Mouse (Mus musculus) myocyte (in vitro differentiated cells): Measurements from ENCODE around the gene Ppp1r32.

Experiments
- CEBPB ChIP-seq: IDR thresholded peaks from 2 replicates; pipeline ENCODE4 v1.6.1; 2011; ENCODE audit warnings: mild to moderate bottlenecking, moderate library complexity; ENCODE audit not compliant: poor library complexity, insufficient read depth, severe bottlenecking
- E2F4 ChIP-seq: IDR thresholded peaks from one replicate; pipeline ENCODE4 v1.6.1; 2011; ENCODE audit warnings: mild to moderate bottlenecking, control low read depth, moderate library complexity; ENCODE audit not compliant: insufficient read depth
- MAX ChIP-seq: IDR thresholded peaks from one replicate; pipeline ENCODE4 v1.6.1; 2011; ENCODE audit warnings: low read depth, mild to moderate bottlenecking, control low read depth
- POLR2A ChIP-seq: IDR thresholded peaks from one replicate; pipeline ENCODE4 v1.6.1; 2011; ENCODE audit warnings: low read depth, mild to moderate bottlenecking, control low read depth, moderate library complexity; ENCODE audit not compliant: insufficient read length
- REST ChIP-seq: IDR thresholded peaks from one replicate; pipeline ENCODE4 v1.6.1; 2011; ENCODE audit warnings: mild to moderate bottlenecking, control low read depth, moderate library complexity; ENCODE audit not compliant: insufficient read depth, insufficient read length
- TCF12 ChIP-seq: IDR thresholded peaks from one replicate; pipeline ENCODE4 v1.6.1; 2011; ENCODE audit warnings: mild to moderate bottlenecking, control low read depth; ENCODE audit not compliant: poor library complexity, insufficient read depth, severe bottlenecking
- USF1 ChIP-seq: IDR thresholded peaks from one replicate; pipeline ENCODE4 v1.6.1; 2011; ENCODE audit warnings: low read depth, mild to moderate bottlenecking, control low read depth, moderate library complexity

GRCm38 (mm10) chr19:10469171-10469658, 13.5 kb downstream of the Ppp1r32 start:
- TF ChIP-seq POLR2A = no peak
- TF ChIP-seq TCF12 = no peak
- TF ChIP-seq REST = no peak
- TF ChIP-seq E2F4 = no peak
- TF ChIP-seq CEBPB = no peak
- no peak for TF ChIP-seq MAX
- TF ChIP-seq USF1 = no peak
